9 mouse cellular contexts compared by ENCODE assay signal in genomic region chr9:50333413-50333812, GRCm38 (mm10). TPM values are rescaled to one million over a fixed set of nuclear protein-coding genes. Genes with fewer than 3 reads are reported as not detected.
DNase-seq lines count a peak whose midpoint lies in the region; ATAC-seq lines count a peak whose summit lies in the region.
"Had no signal": no experiment of that assay in that cellular context is flagged by ENCODE, and none has a peak within 500 bp of the region (broad histone marks: within the 10 kb centered on the region; RNA-seq: fewer than 3 reads in every experiment).

No protein-coding gene starts in this region.

- no peak overlapping the region for H3K4me2 ChIP-seq in forebrain, embryonic 14.5 days (ENCODE audit: low read length)
- H3K4me2 ChIP-seq in forebrain, embryonic 13.5 days = no peak overlapping the region
- H3K4me2 ChIP-seq: liver, embryonic 15.5 days had no signal

- H3K27ac ChIP-seq in forebrain, embryonic 14.5 days (ENCODE audit: low read depth, low read length) = no peak overlapping the region
- H3K27ac ChIP-seq in forebrain, embryonic 13.5 days = no peak overlapping the region
- H3K27ac ChIP-seq: liver, embryonic 15.5 days had no signal

- no peak overlapping the region for H3K9ac ChIP-seq in forebrain, embryonic 14.5 days (ENCODE audit: low read length)
- no peak overlapping the region for H3K9ac ChIP-seq in forebrain, embryonic 13.5 days
- H3K9ac ChIP-seq: liver, embryonic 15.5 days had no signal

- DNase-seq in forebrain, embryonic 14.5 days (ENCODE audit: low spot score) = peak; percentile 79
- DNase-seq in CD4-positive, CD25-positive, alpha-beta regulatory T cell, adult 2 months (ENCODE audit: low read depth, low spot score) = peak; percentile 78
- peak; percentile 38 for DNase-seq in c-Kit-positive CD71-negative TER-119-negative erythroid progenitor cells, embryonic 14.5 days (ENCODE audit: low read depth)
- peak; percentile 15 to 55 for DNase-seq in heart, postnatal 10 days
- DNase-seq in large intestine, adult 2 months (ENCODE audit: low read depth, low spot score) = peak; percentile 19
- DNase-seq in lung, postnatal 36 days = peak; percentile 60
- peak; percentile 66 for DNase-seq in testis, postnatal 10 days (ENCODE audit: low spot score)

- peak; percentile 61; the same call in 1 of the 2 replicates for ATAC-seq in forebrain, embryonic 14.5 days
- ATAC-seq in forebrain, embryonic 13.5 days = no peak

- 35% methylated on average over 6 of the region's 6 CpGs for WGBS in forebrain, embryonic 14.5 days
- WGBS in forebrain, embryonic 13.5 days = 36% methylated on average over 6 of the region's 6 CpGs
- 26% methylated on average over 6 of the region's 6 CpGs for WGBS in large intestine, adult 2 months

- H3K27me3 ChIP-seq in forebrain, embryonic 14.5 days (replicated peaks; ENCODE audit: control insufficient read depth, insufficient read depth, low read length) = no peaks in the 10 kb centered on the region
- H3K27me3 ChIP-seq in forebrain, embryonic 13.5 days = no peaks in the 10 kb centered on the region
- H3K27me3 ChIP-seq: liver, embryonic 15.5 days had no signal

- H3K9me3 ChIP-seq in forebrain, embryonic 14.5 days (replicated peaks; ENCODE audit: control insufficient read depth, low read length) = no peaks in the 10 kb centered on the region
- no peaks in the 10 kb centered on the region for H3K9me3 ChIP-seq in forebrain, embryonic 13.5 days (replicated peaks)
- H3K9me3 ChIP-seq: liver, embryonic 15.5 days had no signal

- no peaks in the 10 kb centered on the region for H3K4me1 ChIP-seq in forebrain, embryonic 14.5 days (ENCODE audit: control insufficient read depth, insufficient read depth, low read length)
- H3K4me1 ChIP-seq in forebrain, embryonic 13.5 days = no peaks in the 10 kb centered on the region
- H3K4me1 ChIP-seq: liver, embryonic 15.5 days had no signal

- no peak overlapping the region for H3K4me3 ChIP-seq in forebrain, embryonic 14.5 days (ENCODE audit: low read depth, low read length)
- no peak overlapping the region for H3K4me3 ChIP-seq in forebrain, embryonic 13.5 days
- H3K4me3 ChIP-seq: liver, embryonic 15.5 days had no signal

- no peaks in the 10 kb centered on the region for H3K36me3 ChIP-seq in forebrain, embryonic 14.5 days (ENCODE audit: control insufficient read depth, insufficient read depth, low read length)
- no peaks in the 10 kb centered on the region for H3K36me3 ChIP-seq in forebrain, embryonic 13.5 days (ENCODE audit: poor library complexity, severe bottlenecking)
- H3K36me3 ChIP-seq: liver, embryonic 15.5 days had no signal

- intact Hi-C loops in heart, postnatal 10 days (cut with DNase I) = loop anchor here (1.0 to 10.0 kb wide), 3 partner anchors 105 to 839 kb away; no protein-coding TSS in a partner anchor

RNA-seq across cellular contexts. Expression of gene Rpl10-ps3, which starts 11.4 kb away (rescaled TPM):
- polyA plus RNA-seq in forebrain, embryonic 14.5 days (2014; fragmentation: Nextera tagmentation; extraction: Ambion mirVana) = 100 and 189 TPM in 2 replicates
- 167 and 177 TPM in 2 replicates for polyA plus RNA-seq in forebrain, embryonic 13.5 days (2015; fragmentation: Nextera tagmentation; extraction: Ambion mirVana)
- 100 to 1,000 TPM; 583 to 589 TPM for total RNA-seq in heart, postnatal 10 days (2021)
- 146 and 176 TPM in 2 replicates for polyA plus RNA-seq in large intestine, adult 2 months (2012; rRNA removed)

Comparison
In these comparisons a context has a peak if more than half of its experiments do, and no peak if none do; other contexts are left out.
1. DNase-seq: peak in every context shown above with its lines; median percentile 79 in forebrain, embryonic 14.5 days; 78 in CD4-positive, CD25-positive, alpha-beta regulatory T cell, adult 2 months; 66 in testis, postnatal 10 days; 60 in lung, postnatal 36 days; 38 in c-Kit-positive CD71-negative TER-119-negative erythroid progenitor cells, embryonic 14.5 days; 35 in heart, postnatal 10 days; 19 in large intestine, adult 2 months.